Mouse (Mus musculus): Measurements from ENCODE around the gene Pigl. TPM values are rescaled to one million over a fixed set of nuclear protein-coding genes. Genes with fewer than 3 reads are reported as not detected.
A peak's percentile ranks its signal among the peaks of the same experiment; 100 is the strongest.

Pigl gene
- total RNA-seq, 2 experiments from 2014 or later, result 6.4 to 6.8 TPM

GRCm38 (mm10) chr11:62553186-62553585, 94.9 kb downstream of the Pigl start:
- intact Hi-C loops (cut with DNase I), result no loop called here
- no peak for TF ChIP-seq CTCF (IDR thresholded peaks at IDR 0.05)
- DNase-seq (ENCODE audit: extremely low spot score in 1 of 2, low spot score in 2 of 2), result no peak
- H3K4me3 ChIP-seq, result peak overlapping the region; percentile 53
- no peak overlapping the region for H3K27ac ChIP-seq

DNA sequence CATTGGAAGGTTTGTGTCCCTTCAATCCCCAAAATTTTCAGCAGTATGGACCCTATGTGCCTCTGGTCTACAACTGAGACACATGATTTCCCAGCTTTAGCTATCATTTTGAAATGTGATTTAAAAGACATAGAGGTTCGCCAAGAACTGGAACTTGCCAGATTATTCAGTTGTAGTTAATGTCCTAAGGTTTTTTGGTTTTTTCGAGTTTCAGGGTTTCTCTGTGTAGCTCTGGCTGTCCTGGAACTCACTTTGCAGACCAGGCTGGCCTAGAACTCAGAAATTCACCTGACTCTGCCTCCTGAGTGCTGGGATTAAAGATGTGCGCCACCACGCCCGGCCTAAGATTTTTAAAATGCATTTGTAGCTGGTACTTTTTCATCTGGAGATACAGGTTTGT, 95.4 kb downstream of the Pigl start:
- intact Hi-C loops (cut with DNase I), result no loop called here
- DNase-seq (ENCODE audit: extremely low spot score in 1 of 2, low spot score in 2 of 2), result no peak
- no peak overlapping the region for H3K27ac ChIP-seq
- no peak for TF ChIP-seq CTCF (IDR thresholded peaks at IDR 0.05)
- H3K4me3 ChIP-seq, result peak overlapping the region; percentile 53

DNA sequence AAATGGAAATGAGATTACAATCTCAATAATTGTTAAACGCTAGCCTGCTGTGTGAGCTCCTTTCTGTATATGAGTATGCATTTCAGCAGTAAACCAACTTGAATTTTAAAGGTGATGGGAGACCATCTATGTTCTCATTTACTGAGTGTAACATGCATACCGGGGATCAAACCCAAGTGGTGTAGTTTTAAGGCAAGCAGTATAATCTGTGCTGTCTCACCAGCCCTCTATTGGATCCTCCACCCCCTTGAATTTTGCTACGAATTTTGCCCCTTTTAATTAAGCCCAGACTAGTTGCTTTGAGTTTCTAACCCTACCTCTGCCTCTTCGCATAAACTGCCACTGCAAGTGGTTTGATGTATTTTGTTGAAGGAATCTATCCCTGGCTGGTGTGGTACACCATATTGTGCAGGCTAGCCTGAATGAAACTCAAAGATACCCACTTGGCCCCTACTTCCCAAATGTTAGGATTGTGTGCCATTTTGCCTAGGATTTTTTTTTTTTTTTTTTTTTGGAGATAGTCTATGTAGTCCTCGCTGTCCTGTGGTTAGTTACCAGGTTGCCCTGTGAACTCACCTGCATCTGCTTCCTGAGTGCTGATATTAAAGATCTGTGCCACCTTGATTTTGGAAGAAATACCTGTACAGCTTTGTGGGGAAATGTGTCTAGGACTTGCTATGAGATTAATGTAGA, 96.0 kb downstream of the Pigl start:
- H3K4me3 ChIP-seq, result peak overlapping the region; percentile 53
- no peak for TF ChIP-seq CTCF (IDR thresholded peaks at IDR 0.05)
- intact Hi-C loops (cut with DNase I), result no loop called here
- no peak for DNase-seq (ENCODE audit: extremely low spot score in 1 of 2, low spot score in 2 of 2)
- no peak overlapping the region for H3K27ac ChIP-seq

GRCm38 (mm10) chr11:62554934-62555517, 96.8 kb downstream of the Pigl start:
- TF ChIP-seq CTCF (IDR thresholded peaks at IDR 0.05), result no peak
- Histone ChIP-seq H3K4me3 (peak overlapping the region; percentile 53; the same call in 1 of the 2 replicates), H3K27ac (no peak overlapping the region)
- DNase-seq (ENCODE audit: extremely low spot score in 1 of 2, low spot score in 2 of 2), result no peak
- intact Hi-C loops (cut with DNase I), result no loop called here

GRCm38 (mm10) chr11:62555896-62556412, 97.7 kb downstream of the Pigl start:
- no peak for DNase-seq (ENCODE audit: extremely low spot score in 1 of 2, low spot score in 2 of 2)
- Histone ChIP-seq H3K4me3 (no peak overlapping the region), H3K27ac (no peak overlapping the region)
- intact Hi-C loops (cut with DNase I), result no loop called here
- TF ChIP-seq CTCF (IDR thresholded peaks at IDR 0.05), result no peak

DNA sequence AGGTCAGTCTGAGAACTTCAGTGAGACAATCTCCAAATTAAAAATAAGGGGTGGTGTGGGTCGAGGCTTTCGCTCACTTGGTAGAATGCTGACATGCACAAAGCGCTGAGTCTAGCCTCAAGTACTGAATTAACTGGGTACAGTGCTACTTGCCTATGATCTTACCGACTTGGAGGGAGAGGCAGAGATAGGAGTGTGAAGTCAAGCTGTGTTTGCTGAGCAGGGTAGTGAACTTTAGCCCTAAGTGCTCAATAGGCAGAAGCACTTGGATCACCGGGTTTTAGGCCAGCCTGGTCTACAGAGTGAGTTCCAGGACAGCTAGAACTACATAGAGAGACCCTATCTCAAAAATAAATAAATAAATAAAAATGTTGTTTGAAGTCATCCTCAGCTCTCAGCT, 98.9 kb downstream of the Pigl start:
- intact Hi-C loops (cut with DNase I), result no loop called here
- no peak for TF ChIP-seq CTCF (IDR thresholded peaks at IDR 0.05)
- no peak for DNase-seq (ENCODE audit: extremely low spot score in 1 of 2, low spot score in 2 of 2)
- H3K4me3 ChIP-seq, result no peak overlapping the region
- no peak overlapping the region for H3K27ac ChIP-seq

- TF ChIP-seq CTCF (IDR thresholded peaks at IDR 0.05), result no peak
- no peak for DNase-seq (ENCODE audit: extremely low spot score in 1 of 2, low spot score in 2 of 2)
- intact Hi-C loops (cut with DNase I), result no loop called here
These were observed 99.9 kb downstream of the Pigl start for GRCm38 (mm10) chr11:62558152-62558551.

DNA sequence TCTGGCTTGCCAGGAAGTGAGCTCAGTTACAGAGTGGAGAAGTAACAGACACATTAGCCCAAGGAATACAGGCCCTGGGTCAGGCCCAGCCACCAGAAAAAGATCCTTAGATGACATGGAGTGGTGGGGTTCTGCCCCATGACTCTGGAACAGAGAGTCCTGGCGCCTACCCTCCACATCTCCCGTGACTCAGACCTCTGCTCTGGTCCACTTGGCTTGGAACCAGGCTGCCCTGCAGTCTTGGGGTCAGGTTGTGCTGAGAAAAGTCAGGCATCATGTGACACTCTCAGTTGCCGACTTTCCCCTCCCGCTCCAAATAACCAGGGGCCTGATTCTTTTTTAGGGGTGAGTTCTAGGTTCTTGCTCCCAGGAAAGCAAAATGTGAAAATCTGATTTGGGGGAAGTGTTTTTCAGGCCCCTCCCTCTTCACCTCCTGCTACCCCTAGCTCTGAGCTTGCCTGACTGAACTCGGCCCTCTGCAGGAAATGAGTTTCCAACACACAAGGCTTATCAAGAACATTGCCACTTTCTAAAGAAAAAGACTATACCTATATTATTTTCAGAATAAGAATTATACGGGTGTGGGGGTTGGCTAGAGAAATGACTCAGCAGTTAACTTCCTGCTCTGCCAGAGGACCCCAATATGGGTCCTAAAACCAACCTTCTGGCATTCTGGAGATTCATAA, 100.8 kb downstream of the Pigl start:
- TF ChIP-seq CTCF (IDR thresholded peaks at IDR 0.05), result no peak
- intact Hi-C loops (cut with DNase I), result no loop called here
- no peak for DNase-seq (ENCODE audit: extremely low spot score in 1 of 2, low spot score in 2 of 2)

More at GRCm38 (mm10) chr11:62558152-62558551, 99.9 kb downstream of the Pigl start:
- Histone ChIP-seq H3K27ac (no peak overlapping the region), H3K4me3 (no peak overlapping the region)

DNA sequence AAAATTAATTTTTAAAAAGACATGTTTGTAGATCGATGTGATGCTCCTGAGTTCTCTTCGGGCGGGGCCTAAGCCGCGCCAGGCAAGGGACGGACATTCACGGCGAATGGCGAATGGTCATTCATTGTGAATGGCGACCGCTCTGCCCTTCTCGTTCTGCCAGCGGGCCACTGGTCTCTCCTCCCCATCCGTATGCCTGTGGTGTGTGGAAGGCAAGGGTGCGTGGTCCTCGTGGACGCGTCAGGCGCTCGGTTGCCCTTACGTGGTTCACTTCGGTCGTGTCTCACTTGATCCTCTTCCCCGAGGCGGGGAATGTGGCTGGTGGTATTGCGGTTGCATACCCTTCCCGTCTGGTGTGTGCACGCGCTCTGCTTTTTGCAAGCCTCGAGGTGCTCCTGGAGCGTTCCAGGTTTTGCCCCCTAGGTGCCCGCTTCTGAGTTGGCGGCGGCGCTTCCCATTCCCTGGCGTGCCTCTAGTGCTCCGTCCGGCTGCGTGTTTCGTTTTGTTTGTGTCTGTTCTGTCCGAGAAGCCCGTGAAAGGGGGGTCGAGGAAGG, 102.3 kb downstream of the Pigl start:
- intact Hi-C loops (cut with DNase I), result no loop called here
- no peak overlapping the region for H3K27ac ChIP-seq
- no peak for DNase-seq (ENCODE audit: extremely low spot score in 1 of 2, low spot score in 2 of 2)
- TF ChIP-seq CTCF (IDR thresholded peaks at IDR 0.05), result no peak
- H3K4me3 ChIP-seq, result peak overlapping the region; percentile 33

More for the DNA sequence above, 100.8 kb downstream of the Pigl start:
- Histone ChIP-seq H3K27ac (no peak overlapping the region), H3K4me3 (no peak overlapping the region)

- intact Hi-C loops (cut with DNase I), result no loop called here
- H3K27ac ChIP-seq, result no peak overlapping the region
These were observed 105.3 kb downstream of the Pigl start for GRCm38 (mm10) chr11:62563590-62563989.

More at GRCm38 (mm10) chr11:62563590-62563989, 105.3 kb downstream of the Pigl start:
- no peak for TF ChIP-seq CTCF (IDR thresholded peaks at IDR 0.05)
- DNase-seq (ENCODE audit: extremely low spot score in 1 of 2, low spot score in 2 of 2), result no peak
- no peak overlapping the region for H3K4me3 ChIP-seq

Other genes starting within 250 kb of the Pigl start
- 1 to 10 TPM; 5.3 to 7.8 TPM for gene Adora2b, start 209.5 kb upstream of the Pigl start, total RNA-seq (2021)
- 10 to 100 TPM; 14.8 to 16.4 TPM for gene Zswim7, start 177.1 kb upstream of the Pigl start, total RNA-seq (2021)
- gene Ttc19, start 177.0 kb upstream of the Pigl start, total RNA-seq (2021), result 10 to 100 TPM; 86.5 to 92.0 TPM
- 100 to 1,000 TPM; 267 to 299 TPM for gene Ncor1, start 81 bp downstream of the Pigl start, total RNA-seq (2021)
- 10 to 100 TPM; 34.6 to 41.0 TPM for gene Cenpv, start 80.8 kb downstream of the Pigl start, total RNA-seq (2021)
- gene Ubb, start 92.7 kb downstream of the Pigl start, total RNA-seq (2021), result 1,000 to 10,000 TPM; 1,603 to 1,693 TPM
- gene Trpv2, start 116.0 kb downstream of the Pigl start, total RNA-seq (2021), result 10 to 100 TPM; 17.1 to 18.7 TPM
- 10 to 100 TPM; 20.0 to 24.9 TPM for gene Lrrc75a, start 190.1 kb downstream of the Pigl start, total RNA-seq (2021)
- gene Mmgt2, start 190.2 kb downstream of the Pigl start, total RNA-seq (2021), result 10 to 100 TPM; 21.5 to 28.4 TPM